Comparison of ENCODE assay signal across 8 mouse cellular contexts in genomic region chr4:114386395-114386811, GRCm38 (mm10). TPM values are rescaled to one million over a fixed set of nuclear protein-coding genes. Genes with fewer than 3 reads are reported as not detected.
DNase-seq lines count a peak whose midpoint lies in the region; ATAC-seq lines count a peak whose summit lies in the region.

No protein-coding gene starts in this region.

- H3K9ac ChIP-seq in neural tube, embryonic 11.5 days (ENCODE audit: low read length), result no peak overlapping the region
- H3K9ac ChIP-seq in forebrain, embryonic 15.5 days (replicated peaks), result no peak overlapping the region

- ATAC-seq in neural tube, embryonic 11.5 days (ENCODE audit: insufficient read depth, low FRiP score, low TSS enrichment), result 0 out of 2 replicates have a peak, but pooled peaks have one; percentile 41
- peak; percentile 67 for ATAC-seq in forebrain, embryonic 15.5 days (replicated peaks)

- H3K9me3 ChIP-seq in neural tube, embryonic 11.5 days (ENCODE audit: control insufficient read depth, low read length), result no peaks in the 10 kb centered on the region
- H3K9me3 ChIP-seq in forebrain, embryonic 15.5 days, result no peaks in the 10 kb centered on the region

- H3K4me2 ChIP-seq in neural tube, embryonic 11.5 days (ENCODE audit: low read depth), result no peak overlapping the region
- H3K4me2 ChIP-seq in forebrain, embryonic 15.5 days (replicated peaks), result no peak overlapping the region

- H3K27ac ChIP-seq in neural tube, embryonic 11.5 days (ENCODE audit: low read depth, low read length), result no peak overlapping the region
- H3K27ac ChIP-seq in forebrain, embryonic 15.5 days (replicated peaks), result no peak overlapping the region

- no peaks in the 10 kb centered on the region for H3K4me1 ChIP-seq in neural tube, embryonic 11.5 days (ENCODE audit: control insufficient read depth, insufficient read depth, low read length)
- no peaks in the 10 kb centered on the region for H3K4me1 ChIP-seq in forebrain, embryonic 15.5 days

- H3K27me3 ChIP-seq in neural tube, embryonic 11.5 days (ENCODE audit: control insufficient read depth, insufficient read depth, low read length), result no peaks in the 10 kb centered on the region
- no peaks in the 10 kb centered on the region for H3K27me3 ChIP-seq in forebrain, embryonic 15.5 days

- peak; percentile 40 for DNase-seq in embryo, embryonic 10 days (ENCODE audit: low spot score)
- no peak for DNase-seq in embryo, embryonic 9.5 days (ENCODE audit: extremely low spot score)
- DNase-seq in neural tube, embryonic 11.5 days (ENCODE audit: low spot score), result no peak
- DNase-seq in neural tube, embryonic 10.5 days (ENCODE audit: extremely low spot score, low spot score), result no peak
- DNase-seq in layer of hippocampus, postnatal 36 days, result peak; percentile 31 to 62
- DNase-seq in natural killer cell, adult 2 months (ENCODE audit: low spot score in 2 of 2), result no peak
- DNase-seq in thymus, postnatal 14 days, result no peak

- no peak overlapping the region for H3K4me3 ChIP-seq in neural tube, embryonic 11.5 days (ENCODE audit: low read depth, low read length)
- no peak overlapping the region for H3K4me3 ChIP-seq in forebrain, embryonic 15.5 days

- 54% methylated on average over 2 of the region's 2 CpGs for WGBS in neural tube, embryonic 11.5 days
- WGBS in forebrain, embryonic 15.5 days, result 63% methylated on average over 2 of the region's 2 CpGs

- no peaks in the 10 kb centered on the region for H3K36me3 ChIP-seq in neural tube, embryonic 11.5 days (ENCODE audit: control insufficient read depth, insufficient read depth, low read length)
- no peaks in the 10 kb centered on the region for H3K36me3 ChIP-seq in forebrain, embryonic 15.5 days

RNA-seq across cellular contexts. Expression of gene Trabd2b, which starts 20.1 kb away (rescaled TPM):
- 2.0 and 2.2 TPM in 2 replicates for polyA plus RNA-seq in neural tube, embryonic 11.5 days (2014; fragmentation: Nextera tagmentation; extraction: Ambion mirVana)
- polyA plus RNA-seq in forebrain, embryonic 15.5 days (2015; fragmentation: Nextera tagmentation; extraction: Ambion mirVana), result 0.32 and 0.37 TPM in 2 replicates
- total RNA-seq in layer of hippocampus, postnatal 36 days (2021), result 1 to 10 TPM; 1.0 to 1.8 TPM

Comparison
In these comparisons a context has a peak if more than half of its experiments do, and no peak if none do; other contexts are left out.
1. DNase-seq: peak in embryo, embryonic 10 days (single experiment) and layer of hippocampus, postnatal 36 days (2 of 2); none in embryo, embryonic 9.5 days (single experiment), neural tube, embryonic 11.5 days (single experiment), neural tube, embryonic 10.5 days (single experiment), natural killer cell, adult 2 months (0 of 2) and thymus, postnatal 14 days (single experiment).